Mouse (Mus musculus): ENCODE measurements around the gene Fubp1.

GRCm38 (mm10) chr3:152245273-152245910 is 35.2 kb downstream of the Fubp1 start:
- TF ChIP-seq POLR2A (IDR thresholded peaks at IDR 0.05; ENCODE audit: extremely low read depth, insufficient read depth, low read length) = no peak
- no peak for TF ChIP-seq CTCF (IDR thresholded peaks at IDR 0.05; ENCODE audit: extremely low read depth, insufficient read depth, low read length)
